Mouse (Mus musculus): ENCODE measurements around the gene Hist1h2bk. TPM values are rescaled to one million over a fixed set of nuclear protein-coding genes. Genes with fewer than 3 reads are reported as not detected.
A peak's percentile ranks its signal among the peaks of the same experiment; 100 is the strongest.
"Not testable (repeated sequence)": the region's sequence is repeated elsewhere in the genome, so short reads cannot be mapped to it uniquely, and the experiment has no call there.

Hist1h2bk gene
- 9.9 and 11.3 TPM in 2 replicates for polyA plus RNA-seq (2014; fragmentation: Nextera tagmentation; extraction: Ambion mirVana)

DNA sequence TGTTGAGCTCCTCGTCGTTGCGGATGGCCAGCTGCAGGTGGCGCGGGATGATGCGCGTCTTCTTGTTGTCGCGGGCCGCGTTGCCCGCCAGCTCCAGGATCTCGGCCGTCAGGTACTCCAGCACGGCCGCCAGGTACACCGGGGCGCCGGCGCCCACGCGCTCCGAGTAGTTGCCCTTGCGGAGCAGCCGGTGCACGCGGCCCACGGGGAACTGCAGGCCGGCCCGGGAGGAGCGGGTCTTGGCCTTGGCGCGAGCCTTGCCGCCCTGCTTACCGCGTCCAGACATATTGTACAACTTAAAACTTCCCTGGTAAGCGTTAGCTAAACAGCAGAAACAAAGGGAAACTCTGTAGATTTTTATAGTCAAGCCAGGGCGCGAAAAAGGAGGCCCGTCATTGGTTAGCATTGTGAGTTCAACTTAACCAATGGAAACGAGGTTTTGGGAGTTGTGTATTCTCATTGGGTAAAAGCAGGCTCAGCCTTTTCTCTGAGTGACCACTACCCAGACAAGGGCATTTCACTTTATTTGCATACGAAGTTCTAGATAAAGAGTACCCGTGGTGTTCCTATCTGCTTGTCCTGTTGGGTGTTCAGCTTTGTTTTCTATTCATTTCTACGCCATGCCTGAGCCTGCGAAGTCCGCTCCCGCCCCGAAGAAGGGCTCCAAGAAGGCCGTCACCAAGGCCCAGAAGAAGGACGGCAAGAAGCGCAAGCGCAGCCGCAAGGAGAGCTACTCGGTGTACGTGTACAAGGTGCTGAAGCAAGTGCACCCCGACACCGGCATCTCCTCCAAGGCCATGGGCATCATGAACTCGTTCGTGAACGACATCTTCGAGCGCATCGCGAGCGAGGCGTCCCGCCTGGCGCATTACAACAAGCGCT is at the start of gene Hist1h2bk, which contains the start of gene Hist1h2ah:
Gene Hist1h2bk, plus strand, starts transcription at position 604 of the 882 bp plus-strand sequence.
Gene Hist1h2ah, minus strand, starts transcription at position 302 of the 882 bp plus-strand sequence.
- Histone ChIP-seq H3K4me2 (peak within 1 kb of the TSS; percentile 68), H3K27ac (ENCODE audit: low read depth, low read length) (peak within 1 kb of the TSS; percentile 93), H3K4me1 (ENCODE audit: control insufficient read depth, insufficient read depth, low read length) (peaks cover 14% of the 10 kb centered on the region), H3K4me3 (ENCODE audit: low read depth, low read length) (peak within 1 kb of the TSS; percentile 38), H3K9ac (ENCODE audit: low read length) (peak within 1 kb of the TSS; percentile 86)
- WGBS: under 1% methylated on average over 20 of the region's 69 CpGs
- ATAC-seq (ENCODE audit: low FRiP score) (peak; percentile 98), DNase-seq (ENCODE audit: low spot score, missing footprints) (peak; percentile 98)
- H3K36me3 ChIP-seq (ENCODE audit: control insufficient read depth, insufficient read depth, low read length); H3K27me3 ChIP-seq (ENCODE audit: control insufficient read depth, insufficient read depth, low read length); H3K9me3 ChIP-seq (ENCODE audit: control insufficient read depth, low read length): not testable (repeated sequence)

DNA sequence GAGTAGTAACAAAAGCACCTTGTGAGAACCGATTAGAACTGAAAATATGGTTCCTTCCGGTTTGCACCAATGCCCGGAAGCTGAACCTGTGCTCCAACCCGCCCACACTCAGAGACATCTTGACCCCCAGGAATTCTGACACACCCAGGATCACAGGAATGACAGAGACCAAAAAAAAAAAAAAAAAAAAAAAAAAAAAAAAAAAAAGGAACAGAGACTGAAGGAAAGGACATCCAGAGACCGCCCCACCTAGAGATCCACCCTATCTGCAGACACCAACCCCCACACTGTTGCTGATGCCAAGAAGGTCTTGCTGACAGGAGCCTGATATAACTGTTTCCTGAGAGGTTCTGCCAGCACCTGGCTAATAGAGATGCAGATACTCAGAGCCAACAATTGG is 43.1 kb upstream of the Hist1h2bk start:
- Histone ChIP-seq H3K27me3 (ENCODE audit: control insufficient read depth, insufficient read depth, low read length) (peaks cover 27% of the 10 kb centered on the region), H3K36me3 (ENCODE audit: control insufficient read depth, insufficient read depth, low read length) (no peaks in the 10 kb centered on the region), H3K4me2 (no peak overlapping the region), H3K9me3 (ENCODE audit: control insufficient read depth, low read length) (no peaks in the 10 kb centered on the region), H3K4me3 (ENCODE audit: low read depth, low read length) (no peak overlapping the region), H3K27ac (ENCODE audit: low read depth, low read length) (no peak overlapping the region), H3K9ac (ENCODE audit: low read length) (no peak overlapping the region), H3K4me1 (ENCODE audit: control insufficient read depth, insufficient read depth, low read length) (0 out of 2 replicates have a peak, but pooled peaks cover 3% of the 10 kb centered on the region)
- DNase-seq (ENCODE audit: low spot score, missing footprints): no peak
- WGBS: 91% methylated on average over 5 of the region's 5 CpGs
- ATAC-seq (ENCODE audit: low FRiP score): no peak

DNA sequence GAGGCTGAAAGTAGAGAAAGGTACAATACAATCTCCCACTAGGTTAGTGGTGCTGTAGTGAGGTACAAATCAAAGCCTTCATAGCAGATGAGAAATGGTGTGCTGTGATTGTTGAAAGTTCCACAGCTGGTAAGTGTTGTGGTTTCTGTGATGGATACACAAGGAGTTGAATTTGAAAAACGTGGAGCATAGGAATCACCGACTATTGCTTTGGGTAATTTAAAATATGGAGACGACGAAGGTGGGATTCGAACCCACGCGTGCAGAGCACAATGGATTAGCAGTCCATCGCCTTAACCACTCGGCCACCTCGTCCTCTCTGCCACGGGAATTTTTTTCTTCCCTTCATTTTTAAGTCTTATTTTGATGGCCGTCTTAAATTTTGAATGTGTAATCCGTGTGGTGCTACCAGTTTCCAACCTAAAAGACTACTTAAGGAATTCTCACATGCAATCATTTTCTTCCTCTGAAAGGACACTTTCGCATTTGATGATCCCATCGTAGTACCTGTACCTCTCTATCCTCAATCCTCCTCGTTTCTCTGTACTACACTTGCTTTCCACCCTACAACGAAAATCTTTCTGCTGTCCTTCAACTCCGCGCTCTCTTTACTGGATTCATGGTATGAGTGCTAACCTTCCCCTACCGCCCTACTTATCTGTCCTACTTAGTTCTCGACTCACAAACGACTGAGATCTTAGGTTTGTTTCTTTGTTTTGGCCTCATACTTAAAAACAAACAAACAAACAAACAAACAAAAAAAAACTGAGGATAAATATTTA is 41.5 kb upstream of the Hist1h2bk start:
- H3K36me3 ChIP-seq (ENCODE audit: control insufficient read depth, insufficient read depth, low read length): no peaks in the 10 kb centered on the region
- H3K27ac ChIP-seq (ENCODE audit: low read depth, low read length): no peak overlapping the region
- 1% methylated on average over 22 of the region's 22 CpGs for WGBS
- 0 out of 2 replicates have a peak, but pooled peaks cover 3% of the 10 kb centered on the region for H3K4me1 ChIP-seq (ENCODE audit: control insufficient read depth, insufficient read depth, low read length)
- no peak overlapping the region for H3K4me3 ChIP-seq (ENCODE audit: low read depth, low read length)
- no peak overlapping the region for H3K9ac ChIP-seq (ENCODE audit: low read length)
- peaks cover 43% of the 10 kb centered on the region for H3K27me3 ChIP-seq (ENCODE audit: control insufficient read depth, insufficient read depth, low read length)
- DNase-seq (ENCODE audit: low spot score, missing footprints) (peak; percentile 95), ATAC-seq (ENCODE audit: low FRiP score) (no peak)
- 0 out of 2 replicates have a peak overlapping the region, but pooled peaks have one; percentile 8 for H3K4me2 ChIP-seq
- no peaks in the 10 kb centered on the region for H3K9me3 ChIP-seq (ENCODE audit: control insufficient read depth, low read length)

DNA sequence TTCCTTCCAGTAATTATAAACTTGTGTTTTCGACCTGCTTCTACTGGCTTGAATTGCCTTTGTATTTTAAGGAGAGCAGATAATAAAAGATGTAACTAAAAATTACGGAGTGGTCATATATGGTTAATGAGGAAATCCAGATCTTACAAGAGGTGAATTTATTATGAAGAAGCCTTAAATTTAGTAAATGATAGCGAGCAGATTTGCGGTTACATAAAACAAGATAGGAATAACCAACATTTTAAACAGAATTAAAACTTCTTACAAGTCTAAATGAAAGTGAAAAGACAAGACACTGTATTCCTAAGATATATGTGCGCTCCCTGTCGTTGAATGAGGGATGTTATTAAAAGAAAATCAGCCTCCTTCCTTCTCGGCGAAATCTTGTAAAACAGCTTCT is 40.8 kb upstream of the Hist1h2bk start:
- Histone ChIP-seq H3K9me3 (ENCODE audit: control insufficient read depth, low read length) (no peaks in the 10 kb centered on the region), H3K27me3 (ENCODE audit: control insufficient read depth, insufficient read depth, low read length) (peaks cover 50% of the 10 kb centered on the region), H3K4me2 (peak overlapping the region; percentile 52), H3K4me3 (ENCODE audit: low read depth, low read length) (peak overlapping the region; percentile 30), H3K36me3 (ENCODE audit: control insufficient read depth, insufficient read depth, low read length) (no peaks in the 10 kb centered on the region), H3K9ac (ENCODE audit: low read length) (no peak overlapping the region; the same call in 1 of the 2 replicates), H3K27ac (ENCODE audit: low read depth, low read length) (no peak overlapping the region), H3K4me1 (ENCODE audit: control insufficient read depth, insufficient read depth, low read length) (0 out of 2 replicates have a peak, but pooled peaks cover 3% of the 10 kb centered on the region)
- WGBS: 4% methylated on average over 8 of the region's 8 CpGs
- no peak for ATAC-seq (ENCODE audit: low FRiP score)
- DNase-seq (ENCODE audit: low spot score, missing footprints): no peak

DNA sequence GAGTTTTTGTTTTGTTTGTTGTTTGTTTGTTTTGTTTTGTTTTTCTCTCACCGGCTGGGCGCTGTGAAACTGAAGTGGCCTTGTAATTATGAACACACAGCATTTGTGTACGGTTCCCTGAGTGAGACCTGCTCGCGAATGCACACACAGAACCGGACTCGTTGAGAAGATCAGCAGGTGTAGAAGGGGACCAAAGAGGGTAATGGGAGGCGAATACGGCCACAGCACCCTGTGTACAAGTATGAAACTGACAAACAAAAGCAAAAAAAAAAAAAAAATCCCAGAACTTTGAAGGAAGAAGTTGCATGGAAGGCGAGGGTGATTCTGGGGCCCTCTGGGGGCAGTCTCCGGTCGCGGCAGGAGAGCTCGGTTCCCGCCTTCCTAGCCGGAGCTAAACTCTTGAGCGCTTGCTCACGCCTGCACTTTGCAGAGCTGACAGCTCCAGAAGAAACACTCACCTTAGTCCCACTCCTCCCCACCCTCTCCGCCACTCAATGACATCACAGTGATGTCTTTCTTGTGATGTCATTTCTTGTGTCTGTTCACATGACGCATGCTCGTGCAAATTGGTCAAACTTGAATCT is 40.2 kb upstream of the Hist1h2bk start:
- under 1% methylated on average over 21 of the region's 21 CpGs for WGBS
- peak; percentile 67 for ATAC-seq (ENCODE audit: low FRiP score)
- no peaks in the 10 kb centered on the region for H3K36me3 ChIP-seq (ENCODE audit: control insufficient read depth, insufficient read depth, low read length)

DNA sequence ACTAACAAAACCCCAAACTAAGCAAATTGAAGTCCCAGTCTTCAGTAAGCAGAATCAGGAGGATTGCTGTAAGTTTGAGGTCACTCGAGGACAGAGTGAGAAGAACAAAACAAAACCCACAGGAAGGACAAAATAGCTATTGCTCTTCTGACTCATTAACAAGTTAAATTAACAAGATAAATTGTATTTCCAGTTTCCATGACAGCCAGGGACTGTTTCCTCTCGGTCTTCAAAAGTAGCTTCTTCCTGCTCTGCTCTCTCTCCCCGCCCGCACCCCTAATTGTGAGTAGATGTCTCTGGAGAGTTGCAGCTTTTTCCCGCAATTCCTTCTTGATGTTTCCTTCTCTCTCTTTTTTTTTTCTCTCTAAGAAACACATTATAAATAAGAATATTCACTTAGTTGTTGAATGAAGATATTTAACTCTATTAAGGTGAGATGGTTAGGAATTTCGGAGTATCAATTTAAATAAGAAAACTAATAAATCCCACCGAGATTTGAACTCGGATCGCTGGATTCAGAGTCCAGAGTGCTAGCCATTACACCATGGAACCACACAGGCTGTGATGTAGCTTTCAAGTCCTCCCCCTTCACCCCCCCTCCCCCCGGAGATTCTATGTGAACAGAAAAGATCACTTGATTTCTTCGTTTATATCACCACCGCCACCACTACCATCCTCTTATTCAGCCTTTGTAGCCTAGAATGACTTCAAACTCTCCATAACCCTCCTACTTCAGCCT is 39.4 kb upstream of the Hist1h2bk start:
- DNase-seq (ENCODE audit: low spot score, missing footprints) (peak; percentile 97), ATAC-seq (ENCODE audit: low FRiP score) (peak; percentile 69; the same call in 1 of the 2 replicates)
- Histone ChIP-seq H3K27ac (ENCODE audit: low read depth, low read length) (no peak overlapping the region), H3K36me3 (ENCODE audit: control insufficient read depth, insufficient read depth, low read length) (no peaks in the 10 kb centered on the region), H3K9me3 (ENCODE audit: control insufficient read depth, low read length) (no peaks in the 10 kb centered on the region), H3K4me2 (peak overlapping the region; percentile 52), H3K27me3 (ENCODE audit: control insufficient read depth, insufficient read depth, low read length) (peaks cover 64% of the 10 kb centered on the region), H3K4me1 (ENCODE audit: control insufficient read depth, insufficient read depth, low read length) (0 out of 2 replicates have a peak, but pooled peaks cover 3% of the 10 kb centered on the region), H3K4me3 (ENCODE audit: low read depth, low read length) (peak overlapping the region; percentile 21), H3K9ac (ENCODE audit: low read length) (no peak overlapping the region)
- 1% methylated on average over 12 of the region's 12 CpGs for WGBS

More for the DNA sequence above, 40.2 kb upstream of the Hist1h2bk start:
- H3K4me3 ChIP-seq (ENCODE audit: low read depth, low read length): peak overlapping the region; percentile 30
- peaks cover 56% of the 10 kb centered on the region for H3K27me3 ChIP-seq (ENCODE audit: control insufficient read depth, insufficient read depth, low read length)
- DNase-seq (ENCODE audit: low spot score, missing footprints): peak; percentile 96
- no peak overlapping the region; the same call in 1 of the 2 replicates for H3K9ac ChIP-seq (ENCODE audit: low read length)
- H3K27ac ChIP-seq (ENCODE audit: low read depth, low read length): no peak overlapping the region
- no peaks in the 10 kb centered on the region for H3K9me3 ChIP-seq (ENCODE audit: control insufficient read depth, low read length)
- 0 out of 2 replicates have a peak, but pooled peaks cover 3% of the 10 kb centered on the region for H3K4me1 ChIP-seq (ENCODE audit: control insufficient read depth, insufficient read depth, low read length)
- peak overlapping the region; percentile 52 for H3K4me2 ChIP-seq

DNA sequence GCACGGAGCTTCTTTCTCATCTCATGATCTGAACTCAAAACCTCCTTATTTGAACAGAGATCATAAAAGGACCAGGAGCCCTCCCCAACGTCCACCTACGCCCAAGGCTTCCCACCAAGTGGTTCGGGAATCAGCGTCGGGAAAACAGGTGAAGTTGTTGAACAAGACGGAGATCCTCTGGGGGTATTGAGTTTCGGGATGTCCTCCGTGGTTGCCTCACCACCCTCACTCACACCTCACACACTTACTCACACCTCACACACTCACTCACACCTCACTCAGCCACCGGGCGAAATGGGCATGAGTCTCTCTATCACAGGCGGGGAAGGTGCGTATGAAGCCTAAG is 38.9 kb upstream of the Hist1h2bk start:
- ATAC-seq (ENCODE audit: low FRiP score): no peak
- DNase-seq (ENCODE audit: low spot score, missing footprints): peak; percentile 95
- Histone ChIP-seq H3K27ac (ENCODE audit: low read depth, low read length) (no peak overlapping the region), H3K4me3 (ENCODE audit: low read depth, low read length) (peak overlapping the region; percentile 21), H3K4me1 (ENCODE audit: control insufficient read depth, insufficient read depth, low read length) (0 out of 2 replicates have a peak, but pooled peaks cover 3% of the 10 kb centered on the region), H3K36me3 (ENCODE audit: control insufficient read depth, insufficient read depth, low read length) (no peaks in the 10 kb centered on the region), H3K9me3 (ENCODE audit: control insufficient read depth, low read length) (no peaks in the 10 kb centered on the region), H3K9ac (ENCODE audit: low read length) (no peak overlapping the region), H3K4me2 (peak overlapping the region; percentile 36), H3K27me3 (ENCODE audit: control insufficient read depth, insufficient read depth, low read length) (peaks cover 69% of the 10 kb centered on the region)
- WGBS: under 1% methylated on average over 13 of the region's 13 CpGs

DNA sequence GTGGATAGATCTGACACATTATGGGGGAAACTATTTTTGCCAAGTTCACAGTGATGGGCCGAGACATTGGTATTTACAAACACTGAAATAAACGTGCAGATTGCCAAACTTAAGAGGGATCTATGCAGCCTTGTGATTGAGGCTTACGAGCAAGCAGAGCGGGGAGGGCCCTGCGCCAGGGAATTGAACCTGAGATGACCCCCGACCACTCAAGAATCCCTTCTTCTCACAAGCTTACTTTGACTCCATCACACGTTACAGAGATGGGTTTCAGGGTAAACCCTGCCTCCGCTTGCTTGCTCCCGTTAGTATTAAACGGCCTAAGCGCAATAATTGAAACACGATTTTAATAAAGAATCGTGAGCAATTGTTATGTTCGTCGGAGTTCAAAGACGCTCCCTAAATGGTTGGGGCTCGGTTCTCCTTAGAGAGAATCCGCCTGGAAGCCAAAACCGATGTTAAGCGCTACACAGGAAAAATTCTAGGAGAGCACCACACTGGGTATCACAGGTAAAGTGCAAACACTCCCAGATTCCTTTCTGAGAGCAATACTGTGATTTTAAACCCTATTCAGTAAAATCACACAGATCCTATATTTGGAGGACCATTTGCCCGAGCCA is 38.4 kb upstream of the Hist1h2bk start:
- peak; percentile 90 for DNase-seq (ENCODE audit: low spot score, missing footprints)
- no peaks in the 10 kb centered on the region for H3K9me3 ChIP-seq (ENCODE audit: control insufficient read depth, low read length)
- no peak for ATAC-seq (ENCODE audit: low FRiP score)
- peak overlapping the region; percentile 21; the same call in 1 of the 2 replicates for H3K4me3 ChIP-seq (ENCODE audit: low read depth, low read length)
- H3K9ac ChIP-seq (ENCODE audit: low read length): no peak overlapping the region
- peak overlapping the region; percentile 36 for H3K4me2 ChIP-seq
- no peak overlapping the region for H3K27ac ChIP-seq (ENCODE audit: low read depth, low read length)
- WGBS: 1% methylated on average over 21 of the region's 21 CpGs
- H3K4me1 ChIP-seq (ENCODE audit: control insufficient read depth, insufficient read depth, low read length): 0 out of 2 replicates have a peak, but pooled peaks cover 3% of the 10 kb centered on the region
- no peaks in the 10 kb centered on the region for H3K36me3 ChIP-seq (ENCODE audit: control insufficient read depth, insufficient read depth, low read length)
- H3K27me3 ChIP-seq (ENCODE audit: control insufficient read depth, insufficient read depth, low read length): peaks cover 74% of the 10 kb centered on the region

All from midbrain, embryonic 11.5 days (tissue).